In genomic region chr2:169730551-169730996, GRCm38 (mm10) we compare ENCODE assay signal across 13 mouse cellular contexts.
DNase-seq lines count a peak whose midpoint lies in the region; ATAC-seq and TF ChIP-seq lines count a peak whose summit lies in the region.
"Had no signal": no experiment of that assay in that cellular context is flagged by ENCODE, and none has a peak within 500 bp of the region (broad histone marks: within the 10 kb centered on the region; RNA-seq: fewer than 3 reads in every experiment).

No protein-coding gene starts in this region.

- WGBS in stomach, embryonic 15.5 days: 53% methylated on average over 7 of the region's 7 CpGs

- no peak overlapping the region for H3K9ac ChIP-seq in stomach, embryonic 15.5 days
- H3K9ac ChIP-seq: forebrain, postnatal 0 days; neural tube, embryonic 15.5 days had no signal

- DNase-seq in gastrocnemius, adult 2 months: peak; percentile 73
- no peak for DNase-seq in gastrocnemius, postnatal 10 days
- peak; percentile 28 to 65 for DNase-seq in urinary bladder, adult 18-20 months (ENCODE audit: low spot score in 2 of 2)
- DNase-seq in urinary bladder, adult 2 months (ENCODE audit: low spot score): no peak
- DNase-seq in heart, adult 9 months (ENCODE audit: low spot score in 2 of 2): peak; percentile 70 to 75
- DNase-seq in left cerebral cortex, adult 9 months (ENCODE audit: low spot score in 2 of 2): no peak
- DNase-seq in layer of hippocampus, postnatal 10 days (ENCODE audit: low spot score in 2 of 2): no peak
- DNase-seq: cerebellum, postnatal 14 days; forebrain, postnatal 0 days had no signal

- no peaks in the 10 kb centered on the region for H3K9me3 ChIP-seq in stomach, embryonic 15.5 days
- H3K9me3 ChIP-seq: midbrain, embryonic 10.5 days; neural tube, embryonic 15.5 days had no signal

- H3K4me3 ChIP-seq in gastrocnemius, adult 2 months: no peak overlapping the region
- no peak overlapping the region for H3K4me3 ChIP-seq in stomach, embryonic 15.5 days (replicated peaks)
- H3K4me3 ChIP-seq: midbrain, embryonic 10.5 days; neural tube, embryonic 15.5 days had no signal

- H3K4me1 ChIP-seq in stomach, embryonic 15.5 days: peaks cover 5% of the 10 kb centered on the region; the same call in 1 of the 2 replicates

- peak overlapping the region; percentile 73 for H3K27ac ChIP-seq in gastrocnemius, adult 2 months
- 0 out of 2 replicates have a peak overlapping the region, but pooled peaks have one; percentile 11 for H3K27ac ChIP-seq in stomach, embryonic 15.5 days
- H3K27ac ChIP-seq: midbrain, embryonic 10.5 days; neural tube, embryonic 15.5 days had no signal

- no peak for ATAC-seq in stomach, embryonic 15.5 days (ENCODE audit: insufficient read depth, low FRiP score, low read depth)
- ATAC-seq: forebrain, postnatal 0 days had no signal

- no peaks in the 10 kb centered on the region for H3K27me3 ChIP-seq in stomach, embryonic 15.5 days (replicated peaks)
- H3K27me3 ChIP-seq: neural tube, embryonic 15.5 days had no signal

- no peaks in the 10 kb centered on the region for H3K36me3 ChIP-seq in stomach, embryonic 15.5 days
- H3K36me3 ChIP-seq: G1E; midbrain, embryonic 10.5 days; neural tube, embryonic 15.5 days had no signal

- intact Hi-C loops in gastrocnemius, adult 2 months (cut with DNase I): no loop called here

- TF ChIP-seq CTCF in gastrocnemius, adult 2 months (IDR thresholded peaks at IDR 0.05): no peak

- H3K4me2 ChIP-seq in stomach, embryonic 15.5 days: no peak overlapping the region
- H3K4me2 ChIP-seq: neural tube, embryonic 15.5 days had no signal

Comparison
In these comparisons a context has a peak if more than half of its experiments do, and no peak if none do; other contexts are left out.
1. DNase-seq: peak in gastrocnemius, adult 2 months (single experiment), urinary bladder, adult 18-20 months (2 of 2) and heart, adult 9 months (2 of 2); none in gastrocnemius, postnatal 10 days (single experiment), urinary bladder, adult 2 months (single experiment), left cerebral cortex, adult 9 months (0 of 2) and layer of hippocampus, postnatal 10 days (0 of 2).